Mouse (Mus musculus): ENCODE measurements around the gene Olfr1294. TPM values are rescaled to one million over a fixed set of nuclear protein-coding genes. Genes with fewer than 3 reads are reported as not detected.

Olfr1294 gene
- not detected in 2 replicates for polyA plus RNA-seq (2012; rRNA removed)

DNA sequence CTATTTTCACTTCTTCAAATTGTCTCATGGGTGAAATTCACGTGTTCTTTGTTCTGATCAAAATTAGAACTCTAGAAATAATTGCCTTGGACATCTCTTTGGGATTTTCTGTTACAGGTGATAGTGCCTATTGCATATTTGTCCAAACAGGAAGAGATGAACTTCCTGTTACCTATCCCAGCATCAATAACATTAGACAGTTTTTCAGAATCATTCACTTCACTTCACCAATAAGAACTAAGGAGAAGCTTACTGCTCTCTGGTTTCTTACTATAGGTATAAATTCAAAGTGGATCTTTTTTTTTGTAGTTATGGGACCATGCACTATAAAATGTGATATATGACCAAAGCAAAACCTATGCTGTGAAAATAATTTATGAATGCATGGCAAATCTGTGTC, at the start of gene Olfr1294:
Gene Olfr1294, minus strand, starts transcription at position 101 of the 400 bp plus-strand sequence.

DNA sequence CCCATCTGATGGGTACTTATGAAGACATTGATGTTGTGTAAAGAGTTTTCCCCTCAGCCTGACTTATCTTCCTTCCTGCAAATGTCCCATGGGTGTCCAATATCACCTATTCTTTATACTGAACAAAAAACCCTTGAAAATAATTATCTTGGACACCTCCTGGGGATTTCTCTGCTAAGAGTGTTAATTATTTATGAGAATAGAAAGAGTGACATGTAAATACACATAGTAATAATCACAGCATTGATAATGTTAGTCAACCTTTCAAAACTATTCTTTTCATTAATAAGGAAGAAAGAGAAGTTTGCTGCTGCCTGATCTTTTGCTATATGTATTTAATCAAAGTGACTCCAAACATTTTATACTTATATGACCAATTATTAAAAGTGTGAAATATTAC, 29.5 kb upstream of the Olfr1294 start, which contains the start of gene Olfr1295:
Gene Olfr1295, minus strand, starts transcription at position 101 of the 400 bp plus-strand sequence.

DNA sequence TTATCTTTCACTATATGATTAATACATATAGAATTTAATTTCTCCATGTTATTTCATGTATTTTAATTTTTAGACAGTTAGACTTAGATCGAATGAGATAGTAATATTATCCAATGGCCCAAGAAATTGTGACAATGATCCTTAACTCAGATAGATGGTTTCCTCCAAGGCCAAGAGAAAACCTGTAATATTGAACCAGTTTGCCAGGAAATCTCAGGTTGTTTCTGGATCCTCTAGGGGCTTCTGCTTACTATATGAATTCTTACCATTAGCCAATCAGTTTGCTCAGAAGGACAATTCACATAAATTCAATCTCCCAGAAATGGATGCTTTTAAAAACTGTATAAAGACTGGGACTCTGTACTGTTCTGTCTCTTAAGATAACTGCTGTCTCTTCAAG, 15.2 kb downstream of the Olfr1294 start, which contains the start of gene Olfr1293-ps:
Gene Olfr1293-ps, plus strand, starts transcription at position 301 of the 400 bp plus-strand sequence.

DNA sequence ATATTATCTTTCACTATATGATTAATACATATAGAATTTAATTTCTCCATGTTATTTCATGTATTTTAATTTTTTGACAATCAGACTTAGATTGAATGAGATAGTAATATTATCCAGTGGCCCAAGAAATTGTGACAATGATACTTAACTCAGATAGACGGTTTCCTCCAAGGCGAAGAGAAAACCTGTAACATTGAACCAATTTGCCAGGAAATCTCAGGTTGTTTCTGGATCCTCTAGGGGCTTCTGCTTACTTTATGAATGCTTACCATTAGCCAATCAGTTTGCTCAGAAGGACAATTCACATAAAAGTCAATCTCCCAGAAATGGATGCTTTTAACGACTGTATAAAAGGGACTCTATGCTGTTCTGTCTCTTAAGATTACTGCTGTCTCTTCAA, 43.2 kb downstream of the Olfr1294 start, which contains the start of gene Olfr1291-ps1:
Gene Olfr1291-ps1, plus strand, starts transcription at position 301 of the 400 bp plus-strand sequence.

DNA sequence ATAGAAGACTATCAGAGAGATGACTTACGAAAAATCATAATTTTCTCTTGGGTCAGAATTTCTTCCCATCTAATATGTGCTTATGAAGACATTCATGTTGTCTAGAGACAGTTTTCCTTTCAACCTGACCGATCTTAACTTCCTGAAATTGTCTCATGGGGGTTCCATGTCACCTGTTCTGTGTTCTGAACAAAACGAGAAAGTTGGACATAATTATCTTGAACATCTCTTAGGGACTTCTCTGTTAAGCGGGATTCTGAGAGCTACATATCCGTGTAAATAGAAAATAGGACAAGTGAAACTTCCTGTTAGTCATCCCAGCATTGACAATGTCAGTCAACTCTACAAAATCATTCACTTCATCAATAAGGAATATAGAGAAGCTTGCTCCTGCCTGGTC, 46.4 kb downstream of the Olfr1294 start, which contains the start of gene Olfr1290:
Gene Olfr1290, minus strand, starts transcription at position 101 of the 400 bp plus-strand sequence.

Other genes starting within 250 kb of the Olfr1294 start
- not detected in 2 replicates for gene Olfr1279, start 239.7 kb downstream of the Olfr1294 start, polyA plus RNA-seq (2012; rRNA removed)
- gene Olfr1280, start 226.3 kb downstream of the Olfr1294 start, polyA plus RNA-seq (2012; rRNA removed), result not detected in 2 replicates
- not detected in 2 replicates for gene Olfr1281, start 213.8 kb downstream of the Olfr1294 start, polyA plus RNA-seq (2012; rRNA removed)
- not detected in 2 replicates for gene Olfr1282, start 204.2 kb downstream of the Olfr1294 start, polyA plus RNA-seq (2012; rRNA removed)
- gene Olfr1283, start 173.5 kb downstream of the Olfr1294 start, polyA plus RNA-seq (2012; rRNA removed), result not detected in 2 replicates
- gene Olfr1284, start 164.8 kb downstream of the Olfr1294 start, polyA plus RNA-seq (2012; rRNA removed), result not detected in 2 replicates
- gene Olfr1286, start 117.2 kb downstream of the Olfr1294 start, polyA plus RNA-seq (2012; rRNA removed), result not detected in 2 replicates
- gene Olfr1287, start 91.1 kb downstream of the Olfr1294 start, polyA plus RNA-seq (2012; rRNA removed), result not detected in 2 replicates
- gene Olfr1288, start 66.2 kb downstream of the Olfr1294 start, polyA plus RNA-seq (2012; rRNA removed), result not detected in 2 replicates
- not detected in 2 replicates for gene Olfr1289, start 59.5 kb downstream of the Olfr1294 start, polyA plus RNA-seq (2012; rRNA removed)
- gene Olfr1290, start 46.5 kb downstream of the Olfr1294 start, polyA plus RNA-seq (2012; rRNA removed), result not detected in 2 replicates
- gene Olfr1291-ps1, start 43.1 kb downstream of the Olfr1294 start, polyA plus RNA-seq (2012; rRNA removed), result not detected in 2 replicates
- not detected in 2 replicates for gene Olfr1293-ps, start 15.1 kb downstream of the Olfr1294 start, polyA plus RNA-seq (2012; rRNA removed)
- gene Olfr1295, start 29.4 kb upstream of the Olfr1294 start, polyA plus RNA-seq (2012; rRNA removed), result not detected in 2 replicates
- gene Olfr1297, start 86.2 kb upstream of the Olfr1294 start, polyA plus RNA-seq (2012; rRNA removed), result not detected in 2 replicates
- gene Olfr1298, start 108.9 kb upstream of the Olfr1294 start, polyA plus RNA-seq (2012; rRNA removed), result not detected in 2 replicates
- gene Olfr1299, start 121.1 kb upstream of the Olfr1294 start, polyA plus RNA-seq (2012; rRNA removed), result not detected in 2 replicates
- not detected in 2 replicates for gene Olfr1301, start 210.7 kb upstream of the Olfr1294 start, polyA plus RNA-seq (2012; rRNA removed)
- gene Olfr1302, start 237.1 kb upstream of the Olfr1294 start, polyA plus RNA-seq (2012; rRNA removed), result not detected in 2 replicates

Measured in central nervous system, embryonic 14 days (tissue).